Mouse (Mus musculus) WW6 (cell line): ENCODE data around the gene Epb41l2.
A peak's percentile ranks its signal among the peaks of the same experiment; 100 is the strongest.

Experiments used
- DNase-seq: peaks from one replicate; pipeline ENCODE4 v3.0.0-alpha.2; 2013; ENCODE audit warnings: low read depth, low spot score

The Epb41l2 gene

GRCm38 (mm10) chr10:25365708-25366107 lies 6.1 kb downstream of the Epb41l2 start:
- no peak for DNase-seq

DNA sequence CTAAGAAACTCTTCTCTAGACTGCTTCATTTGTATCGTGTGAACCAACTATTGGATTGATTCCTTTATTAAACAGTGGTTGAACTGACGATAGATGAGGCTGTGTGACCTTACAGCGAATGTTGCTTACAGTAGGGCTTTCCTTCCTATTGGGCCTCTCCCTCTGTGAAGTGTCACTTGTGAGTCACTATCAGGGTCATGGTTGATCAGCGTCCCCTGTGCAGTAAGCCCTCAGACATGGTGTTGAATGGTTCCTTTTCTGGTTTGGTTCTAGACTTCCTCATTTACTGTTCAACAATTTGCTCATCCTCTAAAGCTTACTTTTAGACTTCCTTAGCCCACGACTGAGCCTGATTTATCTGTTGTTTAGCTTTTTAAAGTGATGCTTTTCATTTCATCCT lies 7.1 kb downstream of the Epb41l2 start:
- DNase-seq: no peak

DNA sequence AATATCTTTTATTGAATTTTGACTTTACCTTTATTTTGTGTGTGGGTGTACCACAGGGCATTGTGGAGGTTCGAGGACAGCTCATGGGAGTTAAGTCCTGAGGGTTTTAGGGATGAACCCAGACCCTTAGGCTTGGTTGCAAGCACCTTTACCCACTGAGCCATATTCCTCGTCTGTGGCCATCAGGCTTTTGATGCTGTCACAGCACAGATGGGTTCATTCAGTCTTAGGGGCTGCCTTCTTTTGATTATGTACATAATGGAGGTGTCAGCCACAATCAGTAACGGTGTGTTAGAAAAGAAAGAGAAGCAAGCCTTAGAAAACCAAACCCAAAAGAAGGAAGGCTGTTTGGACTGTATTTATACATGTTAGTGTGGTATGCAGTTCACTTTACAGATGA lies 9.3 kb downstream of the Epb41l2 start:
- no peak for DNase-seq

- no peak for DNase-seq
Observed at GRCm38 (mm10) chr10:25369691-25370090, 10.1 kb downstream of the Epb41l2 start.

DNA sequence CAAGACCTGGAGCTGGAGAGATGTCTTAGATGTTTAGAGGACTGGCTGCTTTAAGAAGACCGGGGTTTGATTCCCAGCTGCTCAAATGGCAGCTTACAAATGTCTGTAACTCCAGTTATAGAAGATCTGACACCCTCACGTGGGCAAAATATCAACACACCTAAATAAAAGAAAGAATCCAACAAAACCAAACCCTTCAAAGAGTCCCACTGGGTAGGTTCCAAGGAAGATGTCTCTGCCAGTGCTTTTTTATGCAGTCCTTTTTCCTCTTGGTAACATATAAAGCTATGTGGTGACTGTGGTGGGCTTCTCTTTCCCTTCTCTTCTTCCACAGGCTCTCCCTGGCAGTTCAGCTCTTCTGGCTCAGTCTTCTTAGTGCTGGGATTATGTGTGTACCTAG lies 11.7 kb downstream of the Epb41l2 start:
- no peak for DNase-seq

- DNase-seq: no peak
Observed at GRCm38 (mm10) chr10:25371915-25372371, 12.3 kb downstream of the Epb41l2 start.

- no peak for DNase-seq
Observed at GRCm38 (mm10) chr10:25372510-25373148, 13.0 kb downstream of the Epb41l2 start.

DNA sequence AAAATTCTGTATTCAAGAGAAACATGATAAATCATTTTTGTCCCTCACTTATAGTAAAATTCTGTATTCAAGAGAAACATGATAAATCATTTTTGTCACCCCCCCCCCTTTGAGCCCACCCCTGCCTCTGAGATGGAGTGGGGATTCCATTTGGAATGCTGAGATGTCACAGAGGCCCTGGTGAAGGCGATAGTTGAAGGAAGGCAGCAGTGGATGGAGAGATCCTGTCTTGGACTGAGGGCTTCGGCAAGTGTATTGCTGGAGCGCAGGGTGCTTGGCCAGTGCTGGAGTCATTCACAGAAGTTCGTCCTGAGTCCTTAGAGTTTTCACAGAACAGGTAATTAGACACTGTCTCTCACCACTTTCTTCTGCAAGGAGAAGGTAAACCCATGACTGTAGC lies 15.4 kb downstream of the Epb41l2 start:
- no peak for DNase-seq

GRCm38 (mm10) chr10:25380746-25381481 lies 21.3 kb downstream of the Epb41l2 start:
- DNase-seq: no peak

DNA sequence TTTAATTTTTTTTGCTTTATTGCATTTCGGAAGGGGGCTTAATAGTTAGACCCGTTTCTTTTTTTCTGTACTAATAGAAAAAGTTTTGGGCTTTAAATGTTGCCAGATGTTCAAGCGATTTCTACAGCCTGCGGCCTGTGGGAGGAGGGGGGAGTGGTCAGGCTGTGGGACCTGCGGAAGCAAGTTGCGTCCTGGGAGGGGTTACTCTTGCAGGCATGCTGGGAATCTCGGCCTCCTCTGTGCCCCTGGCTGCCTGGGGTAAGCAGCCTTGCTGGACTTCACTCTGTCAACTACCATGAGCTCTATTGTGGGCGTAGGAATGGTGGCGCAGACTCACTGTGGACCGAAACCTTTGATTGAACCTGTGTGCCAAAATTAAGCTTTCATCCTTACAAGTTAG lies 22.4 kb downstream of the Epb41l2 start:
- DNase-seq: peak; percentile 58

DNA sequence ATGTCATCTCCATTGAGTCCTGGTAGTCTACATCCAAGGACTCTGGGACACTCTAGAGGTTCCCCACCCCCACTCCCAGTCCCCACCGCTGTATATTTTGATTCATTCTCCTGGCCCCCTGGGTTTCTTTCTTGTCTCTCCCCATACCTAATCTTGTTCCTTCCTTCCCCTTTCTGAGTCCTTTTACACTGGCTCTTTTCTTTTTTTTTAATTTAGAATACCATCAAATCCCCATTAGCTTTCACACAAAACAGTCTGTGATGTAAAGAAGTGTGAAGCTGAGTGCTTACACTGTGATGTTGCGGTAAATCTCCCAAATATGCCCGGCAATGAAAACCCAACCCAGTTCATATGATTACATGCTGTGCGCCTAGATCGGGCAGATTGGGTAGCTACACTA lies 23.6 kb downstream of the Epb41l2 start:
- no peak for DNase-seq

- DNase-seq: no peak
Observed at GRCm38 (mm10) chr10:25384391-25384790, 24.8 kb downstream of the Epb41l2 start.

DNA sequence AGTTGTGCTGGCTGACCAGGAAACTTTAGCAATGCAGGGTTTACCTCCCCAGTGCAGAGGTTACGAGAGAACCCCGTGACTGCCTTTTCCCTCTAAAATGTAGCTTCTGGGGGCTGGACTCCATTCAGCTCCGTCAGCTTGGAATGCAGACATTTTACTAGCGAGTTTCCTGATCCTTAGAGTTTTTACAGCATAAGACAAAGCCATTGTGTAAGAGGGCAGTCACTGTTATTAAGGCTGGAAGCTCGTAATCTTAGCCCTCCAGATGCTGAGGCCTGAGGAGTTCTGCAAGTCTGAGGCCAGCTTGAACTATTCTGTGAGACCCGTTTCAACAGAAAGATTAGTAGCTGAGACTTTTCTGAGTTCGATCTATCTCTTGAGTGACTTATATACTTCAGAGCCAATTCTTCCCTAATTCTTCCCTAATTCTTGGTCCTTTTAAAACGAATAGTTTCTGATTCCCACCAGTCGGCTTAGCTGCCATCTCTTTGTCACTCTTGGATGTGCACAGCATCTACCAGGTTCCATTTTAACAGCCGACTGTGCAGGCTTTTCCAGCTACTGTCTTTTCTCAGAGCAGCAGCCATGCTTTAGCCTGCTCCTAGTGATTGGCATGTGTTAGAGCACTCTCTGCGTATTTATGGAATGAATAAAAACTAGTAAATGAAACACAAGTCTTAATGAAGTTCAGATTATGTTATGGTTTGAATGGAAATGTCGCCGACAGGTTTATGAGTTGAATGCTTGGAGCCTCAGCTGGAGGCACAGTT lies 26.4 kb downstream of the Epb41l2 start:
- DNase-seq: no peak

- DNase-seq: no peak
Observed at GRCm38 (mm10) chr10:25386868-25387267, 27.3 kb downstream of the Epb41l2 start.

GRCm38 (mm10) chr10:25387268-25387667 lies 27.7 kb downstream of the Epb41l2 start:
- no peak for DNase-seq

DNA sequence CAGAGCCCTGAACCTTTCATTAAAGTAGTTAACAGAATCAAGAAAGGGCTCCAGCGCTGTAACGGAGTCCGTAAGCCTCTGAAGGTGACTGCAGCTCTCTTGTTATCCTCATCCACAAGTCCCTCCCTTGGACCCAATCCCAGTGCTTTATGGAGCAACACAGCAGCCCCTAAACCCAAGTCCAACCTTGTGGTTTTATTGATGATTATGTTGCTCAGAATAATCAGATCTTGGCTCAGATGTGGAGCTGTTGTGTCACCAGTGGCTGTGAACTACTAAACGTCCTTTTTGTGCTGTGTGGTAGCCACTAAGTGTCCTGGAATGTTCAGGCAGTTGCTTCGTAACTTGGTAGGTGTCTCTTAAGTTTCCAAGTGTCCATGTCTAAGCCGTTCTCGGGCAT lies 33.2 kb downstream of the Epb41l2 start:
- no peak for DNase-seq

DNA sequence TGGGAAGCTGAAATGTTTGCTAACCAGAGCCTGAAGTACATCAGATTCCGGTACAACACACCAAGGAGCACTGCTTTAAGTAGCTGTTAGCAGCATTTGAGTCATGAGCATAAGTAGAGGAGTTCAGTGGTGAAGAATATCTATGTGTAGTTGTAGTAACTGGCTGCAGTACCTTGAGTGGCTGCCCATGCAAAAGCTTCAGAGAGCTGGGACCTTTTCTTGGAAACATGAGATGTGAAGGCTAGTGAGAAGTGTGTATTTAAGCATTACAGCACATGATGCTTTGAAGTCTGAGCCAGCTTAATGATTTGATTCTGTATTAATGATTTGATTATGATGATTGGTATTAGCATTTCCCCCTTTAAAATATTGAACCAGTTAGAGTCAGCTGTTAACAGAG lies 34.1 kb downstream of the Epb41l2 start:
- no peak for DNase-seq

- no peak for DNase-seq
Observed at GRCm38 (mm10) chr10:25395236-25395886, 35.8 kb downstream of the Epb41l2 start.

- no peak for DNase-seq
Observed at GRCm38 (mm10) chr10:25396859-25397258, 37.3 kb downstream of the Epb41l2 start.

DNA sequence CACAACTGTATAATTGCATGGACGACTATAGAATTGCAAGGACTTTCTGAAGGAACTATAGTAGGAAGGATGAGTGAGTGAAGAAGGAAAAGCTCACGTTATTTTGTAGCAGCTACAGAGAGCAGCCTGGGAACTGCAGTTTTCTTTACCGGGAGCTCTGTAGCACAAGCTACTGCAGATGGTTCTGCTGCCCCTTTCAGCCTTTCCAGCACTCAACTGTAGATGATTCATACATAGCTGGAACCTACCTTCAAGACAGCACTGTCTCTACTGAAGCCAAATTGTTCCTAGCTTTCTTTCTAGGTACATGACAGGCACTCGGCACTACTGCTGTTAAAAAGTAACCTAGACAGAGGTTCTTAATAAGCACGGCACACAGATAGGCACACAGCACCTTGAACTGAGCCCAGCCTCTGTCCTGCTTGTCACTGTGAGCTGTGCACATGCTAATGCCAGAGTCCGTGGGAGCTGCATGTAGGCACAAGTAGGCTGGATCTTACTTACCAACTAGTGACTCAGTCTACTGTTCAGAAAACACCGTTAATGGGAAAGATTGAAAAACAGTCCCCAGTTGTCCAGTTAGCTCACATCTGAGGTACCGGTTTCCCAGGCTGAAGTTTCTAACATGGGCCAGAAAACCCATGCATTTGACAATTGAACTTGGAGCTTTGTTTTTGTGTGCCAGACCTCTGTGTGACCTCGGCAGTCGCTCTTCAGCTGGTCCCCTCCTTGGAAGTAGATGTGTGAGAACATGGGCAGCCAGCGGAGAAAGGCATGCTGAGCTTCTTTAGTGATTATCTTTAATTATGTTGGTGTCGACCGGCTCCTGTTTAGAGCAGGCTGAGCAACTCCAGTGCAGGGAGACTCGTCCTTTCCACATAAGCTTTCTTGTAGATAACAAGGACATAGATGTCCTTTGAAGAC lies 38.4 kb downstream of the Epb41l2 start:
- no peak for DNase-seq

GRCm38 (mm10) chr10:25399016-25399415 lies 39.4 kb downstream of the Epb41l2 start:
- no peak for DNase-seq
